Mouse (Mus musculus) brain, embryonic 18.5 days (tissue): ENCODE data around the gene Hist1h2be.
"Not testable (repeated sequence)": the region's sequence is repeated elsewhere in the genome, so short reads cannot be mapped to it uniquely, and the experiment has no call there.

Experiments used
- DNase-seq: peaks from one replicate; pipeline ENCODE4 v3.0.0-alpha.2; 2012; ENCODE audit warnings: low read depth, low spot score

Hist1h2be gene

GRCm38 (mm10) chr13:23551146-23551834 lies 69.6 kb downstream of the Hist1h2be start, which contains the start of gene Hist1h4f:
Gene Hist1h4f (minus strand): TSS chr13:23551648.
- DNase-seq, result peak; percentile 91

- DNase-seq, result no peak
Observed at GRCm38 (mm10) chr13:23550761-23551145, 70.2 kb downstream of the Hist1h2be start.

GRCm38 (mm10) chr13:23546694-23547093 lies 74.2 kb downstream of the Hist1h2be start:
- DNase-seq, result no peak

GRCm38 (mm10) chr13:23544787-23545120 lies 76.2 kb downstream of the Hist1h2be start:
- not testable (repeated sequence) for DNase-seq

- peak; percentile 95 for DNase-seq
Observed at GRCm38 (mm10) chr13:23543965-23544786, 76.7 kb downstream of the Hist1h2be start, which contains the start of gene Hist1h3f. Gene Hist1h3f (plus strand): TSS chr13:23544052.

- not testable (repeated sequence) for DNase-seq
Observed at GRCm38 (mm10) chr13:23542999-23543607, 77.8 kb downstream of the Hist1h2be start, which contains the start of gene Hist1h2bh. Gene Hist1h2bh (minus strand): TSS chr13:23543392.

GRCm38 (mm10) chr13:23542225-23542980 lies 78.5 kb downstream of the Hist1h2be start:
- DNase-seq, result not testable (repeated sequence)

GRCm38 (mm10) chr13:23541497-23541896 lies 79.4 kb downstream of the Hist1h2be start:
- DNase-seq, result no peak

GRCm38 (mm10) chr13:23539821-23540220 lies 81.1 kb downstream of the Hist1h2be start:
- not testable (repeated sequence) for DNase-seq

GRCm38 (mm10) chr13:23538249-23538648 lies 82.7 kb downstream of the Hist1h2be start:
- no peak for DNase-seq

GRCm38 (mm10) chr13:23537006-23537710 lies 83.8 kb downstream of the Hist1h2be start:
- no peak for DNase-seq

GRCm38 (mm10) chr13:23536076-23536822 lies 84.7 kb downstream of the Hist1h2be start:
- DNase-seq, result no peak

GRCm38 (mm10) chr13:23535137-23536075 lies 85.5 kb downstream of the Hist1h2be start, which contains the start of gene Hist1h3g:
Gene Hist1h3g (plus strand): TSS chr13:23535422.
- peak; percentile 93 for DNase-seq

GRCm38 (mm10) chr13:23534368-23535131 lies 86.4 kb downstream of the Hist1h2be start:
- DNase-seq, result no peak
